Mouse (Mus musculus) liver, embryonic 14.5 days (tissue): ENCODE measurements at regions not wholly inside any gene's neighbourhood (a gene's known extent, or its start where the extent isn't known, plus 50 kb on each side); places are given as distances from the start of the nearest gene placed in this dataset.

ENCODE experiments used
- ATAC-seq: fragments of 200-750 bp; cut with Nextera tagmentation; 2 replicates; pipeline ENCODE4 v1.8.0; 2017; ENCODE audit warnings: moderate number of reproducible peaks, mild to moderate bottlenecking, moderate library complexity; ENCODE audit not compliant: insufficient read depth
- DNase-seq, 3 experiments: peaks; one replicate each; pipeline ENCODE4 v3.0.0-alpha.2; 2012 to 2013; ENCODE audit warnings: low read depth in 3 of 3, low spot score in 3 of 3
- H3K27ac ChIP-seq: fragments of 300-500 bp; sonication (generic); 2 replicates; pipeline ENCODE4 v1.5.1; 2014; ENCODE audit warnings: moderate library complexity, mild to moderate bottlenecking, control low read depth, inconsistent platforms
- H3K27me3 ChIP-seq: fragments of 300-500 bp; sonication (generic); 2 replicates; pipeline ENCODE4 v1.6.1; 2014; ENCODE audit warnings: mild to moderate bottlenecking, low read length, moderate library complexity; ENCODE audit not compliant: control insufficient read depth, insufficient read depth
- H3K36me3 ChIP-seq: fragments of 300-500 bp; sonication (generic); replicated peaks from 2 replicates; pipeline ENCODE4 v1.6.1; 2014; ENCODE audit warnings: low read depth; ENCODE audit not compliant: control insufficient read depth, insufficient read depth
- H3K4me1 ChIP-seq, 2 experiments: fragments of 200-500 bp in 1 of 2; fragments of 300-500 bp in 1 of 2; sonication (generic) in 1 of 2; replicated peaks; 2 replicates each; pipeline ENCODE4 v1.6.1; 2012 to 2014; ENCODE audit warnings: antibody characterized with exemption in 1 of 2, inconsistent platforms in 1 of 2, low read length in 1 of 2; ENCODE audit not compliant: control insufficient read depth in 2 of 2, insufficient read depth in 2 of 2
- H3K4me2 ChIP-seq: fragments of 300-500 bp; sonication (generic); 2 replicates; pipeline ENCODE4 v1.6.1; 2014; ENCODE audit warnings: low read depth, mild to moderate bottlenecking, control low read depth, moderate library complexity
- H3K4me3 ChIP-seq, 2 experiments: fragments of 200-500 bp in 1 of 2; fragments of 300-500 bp in 1 of 2; sonication (generic) in 1 of 2; 2 replicates each; pipeline ENCODE4 v1.5.1; 2012 to 2014; ENCODE audit warnings: low read depth in 2 of 2, low read length in 2 of 2, mild to moderate bottlenecking in 2 of 2, control low read depth in 1 of 2, inconsistent platforms in 1 of 2, moderate library complexity in 1 of 2; ENCODE audit not compliant: insufficient read depth in 1 of 2
- H3K9ac ChIP-seq: fragments of 300-500 bp; sonication (generic); replicated peaks from 2 replicates; pipeline ENCODE4 v1.6.1; 2014; ENCODE audit warnings: mild to moderate bottlenecking, control low read depth, moderate library complexity
- H3K9me3 ChIP-seq: fragments of 300-500 bp; sonication (generic); 2 replicates; pipeline ENCODE4 v1.6.1; 2016; ENCODE audit warnings: low read length, mixed read lengths; ENCODE audit not compliant: control insufficient read depth
- CTCF ChIP-seq: IDR thresholded peaks from 2 replicates; pipeline ENCODE4 v1.5.1; 2016; ENCODE audit warnings: antibody characterized with exemption, low read depth, control low read depth
- EP300 ChIP-seq: IDR thresholded peaks from 2 replicates; pipeline ENCODE4 v1.6.1; 2016; ENCODE audit warnings: antibody characterized with exemption, low read depth
- WGBS: fragments of 180-500 bp; shearing (Covaris S2); extraction: QIAGEN DNeasy Blood & Tissue Kit; methylation state at CpG from one replicate; pipeline ENCODE4 v1.1.7; 2014; ENCODE audit not compliant: insufficient replicate concordance; 5-methylcytosine and 5-hydroxymethylcytosine counted together

- Histone ChIP-seq H3K9ac (no peak overlapping the region), H3K4me3 (no peak overlapping the region), H3K9me3 (no peaks in the 10 kb centered on the region), H3K4me1 (no peaks in the 10 kb centered on the region), H3K36me3 (no peaks in the 10 kb centered on the region), H3K27ac (no peak overlapping the region), H3K27me3 (no peaks in the 10 kb centered on the region), H3K4me2 (no peak overlapping the region)
- DNase-seq (peak in 1 of 3 experiments; percentile 1), ATAC-seq (no peak)
- TF ChIP-seq CTCF: peak; percentile 93
- no peak for TF ChIP-seq EP300
- 17% methylated on average over 3 of the region's 3 CpGs for WGBS
These were observed 150.7 kb downstream of the Rbm46 start for GRCm38 (mm10) chr3:82725546-82725945.

- Histone ChIP-seq H3K36me3 (no peaks in the 10 kb centered on the region), H3K4me3 (no peak overlapping the region), H3K4me2 (no peak overlapping the region), H3K27me3 (no peaks in the 10 kb centered on the region), H3K27ac (no peak overlapping the region), H3K9ac (no peak overlapping the region), H3K4me1 (no peaks in the 10 kb centered on the region), H3K9me3 (no peaks in the 10 kb centered on the region)
- no peak for ATAC-seq
- no peak for TF ChIP-seq CTCF
- no peak for TF ChIP-seq EP300
- DNase-seq: no peak
- 77% methylated on average over 4 of the region's 4 CpGs for WGBS
These were observed 159.7 kb upstream of the Npy2r start for GRCm38 (mm10) chr3:82707628-82708027.

DNA sequence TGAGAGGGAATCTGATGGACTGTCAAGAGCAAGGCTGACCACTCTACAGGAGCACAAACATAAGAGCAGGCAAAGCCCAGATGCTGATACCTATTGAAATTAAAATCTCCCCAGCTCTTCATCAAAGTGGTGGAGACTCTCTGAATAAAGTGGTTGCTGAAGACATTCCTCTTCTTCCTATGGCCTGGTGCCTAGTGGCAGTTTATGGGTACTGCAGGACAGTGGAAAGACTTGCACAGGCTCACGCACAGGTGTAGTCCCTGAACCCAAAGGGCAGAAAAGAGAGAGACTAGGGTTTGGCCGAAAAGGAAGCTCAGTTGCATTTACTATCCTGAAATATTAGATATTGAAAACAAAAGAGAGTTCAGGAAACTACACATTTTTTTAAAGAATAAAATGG is 144.2 kb upstream of the Npy2r start:
- peak; percentile 27; the same call in 1 of the 2 replicates for TF ChIP-seq CTCF
- no peak for TF ChIP-seq EP300

GRCm38 (mm10) chr3:82656159-82656874 is 108.4 kb upstream of the Npy2r start:
- no peaks in the 10 kb centered on the region for H3K27me3 ChIP-seq
- H3K9me3 ChIP-seq: no peaks in the 10 kb centered on the region
- H3K9ac ChIP-seq: no peak overlapping the region
- TF ChIP-seq CTCF (no peak), EP300 (no peak)
- H3K4me3 ChIP-seq: no peak overlapping the region
- WGBS: 63% methylated on average over 8 of the region's 8 CpGs
- no peak for DNase-seq
- no peak overlapping the region for H3K4me2 ChIP-seq
- H3K27ac ChIP-seq: no peak overlapping the region
- no peaks in the 10 kb centered on the region for H3K4me1 ChIP-seq
- H3K36me3 ChIP-seq: no peaks in the 10 kb centered on the region
- no peak for ATAC-seq

More for the DNA sequence above, 144.2 kb upstream of the Npy2r start:
- Histone ChIP-seq H3K27me3 (no peaks in the 10 kb centered on the region), H3K27ac (no peak overlapping the region), H3K4me3 (no peak overlapping the region), H3K4me1 (no peaks in the 10 kb centered on the region), H3K4me2 (no peak overlapping the region), H3K9ac (no peak overlapping the region), H3K36me3 (no peaks in the 10 kb centered on the region), H3K9me3 (no peaks in the 10 kb centered on the region)
- ATAC-seq (no peak), DNase-seq (no peak)
- WGBS: 60% methylated on average over 2 of the region's 2 CpGs

- WGBS: 57% methylated on average over 2 of the region's 2 CpGs
- no peaks in the 10 kb centered on the region for H3K4me1 ChIP-seq
- DNase-seq: no peak
- no peaks in the 10 kb centered on the region for H3K9me3 ChIP-seq
- no peaks in the 10 kb centered on the region for H3K36me3 ChIP-seq
- TF ChIP-seq CTCF (no peak), EP300 (no peak)
- no peak overlapping the region for H3K9ac ChIP-seq
- H3K4me2 ChIP-seq: no peak overlapping the region
- H3K4me3 ChIP-seq: no peak overlapping the region
- ATAC-seq: no peak
- H3K27ac ChIP-seq: no peak overlapping the region
- no peaks in the 10 kb centered on the region for H3K27me3 ChIP-seq
These were observed 104.5 kb upstream of the Npy2r start for GRCm38 (mm10) chr3:82652346-82652745.
